Mouse (Mus musculus) testis, adult 2 months (tissue): ENCODE measurements around the gene Acvr1.

ENCODE experiments used
- CTCF ChIP-seq: fragments of 200-500 bp; IDR thresholded peaks from 2 replicates; pipeline ENCODE4 v1.5.1; 2012; ENCODE audit warnings: low read depth, mild to moderate bottlenecking, inconsistent platforms, low read length, moderate library complexity; ENCODE audit not compliant: control insufficient read depth, insufficient read depth, insufficient replicate concordance
- POLR2A ChIP-seq: fragments of 200-500 bp; IDR thresholded peaks from 2 replicates; pipeline ENCODE4 v1.6.1; 2012; ENCODE audit warnings: low read depth, mild to moderate bottlenecking, inconsistent platforms, low read length, moderate library complexity; ENCODE audit not compliant: control insufficient read depth

DNA sequence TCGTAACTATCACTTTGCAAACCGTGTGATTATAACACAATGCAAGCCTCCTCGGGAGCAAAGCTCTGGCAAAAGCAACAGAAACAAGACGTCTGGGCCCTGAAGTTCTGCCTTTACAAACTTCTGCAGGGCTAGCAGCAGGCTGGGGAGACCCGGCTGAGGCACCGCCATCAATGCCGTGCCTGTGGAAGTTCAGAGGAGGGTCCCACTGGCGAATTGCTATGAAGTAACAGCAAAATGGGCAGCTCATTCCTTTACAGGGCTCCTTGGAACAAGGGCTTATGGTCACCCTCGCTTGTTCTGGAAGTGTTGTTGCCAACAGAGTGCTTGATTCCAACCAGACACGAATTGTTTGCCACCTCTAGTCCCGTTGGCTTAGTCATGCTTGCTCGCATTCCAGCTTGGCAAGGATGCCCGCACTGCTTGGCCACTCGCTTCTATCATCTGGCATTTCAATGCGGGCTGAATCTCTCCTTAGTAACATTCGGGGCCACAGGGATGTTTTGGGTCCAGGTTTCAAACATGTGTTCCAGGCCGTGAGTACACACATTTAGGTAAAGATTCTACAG lies 29.9 kb upstream of the Acvr1 start:
- no peak for TF ChIP-seq POLR2A
- TF ChIP-seq CTCF = no peak
